Mouse (Mus musculus): ENCODE measurements around the gene Klrb1b. TPM values are rescaled to one million over a fixed set of nuclear protein-coding genes. Genes with fewer than 3 reads are reported as not detected.
"Not testable (repeated sequence)": the region's sequence is repeated elsewhere in the genome, so short reads cannot be mapped to it uniquely, and the experiment has no call there.

The Klrb1b gene
- polyA plus RNA-seq, 1 experiment from 2014 or later, result not detected

GRCm38 (mm10) chr6:128798772-128799143 lies 27.4 kb downstream of the Klrb1b start:
- ATAC-seq (ENCODE audit: low FRiP score) (peak; percentile 51), DNase-seq (ENCODE audit: low spot score) (peak; percentile 89)
- WGBS, result 1% methylated on average over 20 of the region's 20 CpGs
- H3K36me3 ChIP-seq (ENCODE audit: control insufficient read depth, insufficient read depth, low read length); H3K27me3 ChIP-seq (ENCODE audit: control insufficient read depth, insufficient read depth, low read length); H3K4me1 ChIP-seq (replicated peaks; ENCODE audit: control insufficient read depth, insufficient read depth, low read length); H3K9me3 ChIP-seq (ENCODE audit: control insufficient read depth, low read length): not testable (repeated sequence)
- Histone ChIP-seq H3K4me2 (replicated peaks; ENCODE audit: low read depth, low read length) (peak overlapping the region; percentile 37), H3K9ac (ENCODE audit: low read depth, low read length) (peak overlapping the region; percentile 64), H3K27ac (ENCODE audit: low read depth, low read length) (0 out of 2 replicates have a peak overlapping the region, but pooled peaks have one; percentile 24), H3K4me3 (ENCODE audit: low read depth, low read length) (peak overlapping the region; percentile 61)

- Histone ChIP-seq H3K36me3 (ENCODE audit: control insufficient read depth, insufficient read depth, low read length) (no peaks in the 10 kb centered on the region), H3K4me1 (replicated peaks; ENCODE audit: control insufficient read depth, insufficient read depth, low read length) (no peaks in the 10 kb centered on the region), H3K4me2 (replicated peaks; ENCODE audit: low read depth, low read length) (peak overlapping the region; percentile 48), H3K9ac (ENCODE audit: low read depth, low read length) (0 out of 2 replicates have a peak overlapping the region, but pooled peaks have one; percentile 21), H3K4me3 (ENCODE audit: low read depth, low read length) (peak overlapping the region; percentile 61), H3K27ac (ENCODE audit: low read depth, low read length) (no peak overlapping the region), H3K9me3 (ENCODE audit: control insufficient read depth, low read length) (no peaks in the 10 kb centered on the region), H3K27me3 (ENCODE audit: control insufficient read depth, insufficient read depth, low read length) (no peaks in the 10 kb centered on the region)
- ATAC-seq (ENCODE audit: low FRiP score) (no peak), DNase-seq (ENCODE audit: low spot score) (peak; percentile 52)
- WGBS, result 9% methylated on average over 15 of the region's 15 CpGs
These were observed 28.0 kb downstream of the Klrb1b start for GRCm38 (mm10) chr6:128797936-128798771.

GRCm38 (mm10) chr6:128797185-128797905 lies 28.8 kb downstream of the Klrb1b start:
- Histone ChIP-seq H3K4me1 (replicated peaks; ENCODE audit: control insufficient read depth, insufficient read depth, low read length) (no peaks in the 10 kb centered on the region), H3K27me3 (ENCODE audit: control insufficient read depth, insufficient read depth, low read length) (no peaks in the 10 kb centered on the region), H3K4me3 (ENCODE audit: low read depth, low read length) (0 out of 2 replicates have a peak overlapping the region, but pooled peaks have one; percentile 61), H3K4me2 (replicated peaks; ENCODE audit: low read depth, low read length) (peak overlapping the region; percentile 48; the same call in 1 of the 2 replicates), H3K9ac (ENCODE audit: low read depth, low read length) (no peak overlapping the region), H3K9me3 (ENCODE audit: control insufficient read depth, low read length) (no peaks in the 10 kb centered on the region), H3K36me3 (ENCODE audit: control insufficient read depth, insufficient read depth, low read length) (no peaks in the 10 kb centered on the region), H3K27ac (ENCODE audit: low read depth, low read length) (no peak overlapping the region)
- DNase-seq (ENCODE audit: low spot score) (no peak), ATAC-seq (ENCODE audit: low FRiP score) (no peak)
- WGBS, result 83% methylated on average over 12 of the region's 12 CpGs

- Histone ChIP-seq H3K9ac (ENCODE audit: low read depth, low read length) (no peak overlapping the region), H3K4me2 (replicated peaks; ENCODE audit: low read depth, low read length) (no peak overlapping the region), H3K36me3 (ENCODE audit: control insufficient read depth, insufficient read depth, low read length) (no peaks in the 10 kb centered on the region), H3K4me1 (replicated peaks; ENCODE audit: control insufficient read depth, insufficient read depth, low read length) (no peaks in the 10 kb centered on the region), H3K27me3 (ENCODE audit: control insufficient read depth, insufficient read depth, low read length) (no peaks in the 10 kb centered on the region), H3K27ac (ENCODE audit: low read depth, low read length) (no peak overlapping the region), H3K9me3 (ENCODE audit: control insufficient read depth, low read length) (no peaks in the 10 kb centered on the region), H3K4me3 (ENCODE audit: low read depth, low read length) (no peak overlapping the region)
- ATAC-seq (ENCODE audit: low FRiP score) (no peak), DNase-seq (ENCODE audit: low spot score) (no peak)
- WGBS, result 75% methylated on average over 8 of the region's 8 CpGs
These were observed 29.7 kb downstream of the Klrb1b start for GRCm38 (mm10) chr6:128796321-128796955.

GRCm38 (mm10) chr6:128793734-128794133 lies 32.4 kb downstream of the Klrb1b start:
- ATAC-seq (ENCODE audit: low FRiP score), result no peak
- H3K36me3 ChIP-seq (ENCODE audit: control insufficient read depth, insufficient read depth, low read length), result no peaks in the 10 kb centered on the region

GRCm38 (mm10) chr6:128790491-128790994 lies 35.6 kb downstream of the Klrb1b start:
- WGBS, result 86% methylated on average over 4 of the region's 4 CpGs
- not testable (repeated sequence) for H3K36me3 ChIP-seq (ENCODE audit: control insufficient read depth, insufficient read depth, low read length); H3K9me3 ChIP-seq (ENCODE audit: control insufficient read depth, low read length); DNase-seq (ENCODE audit: low spot score); H3K4me2 ChIP-seq (replicated peaks; ENCODE audit: low read depth, low read length); H3K27ac ChIP-seq (ENCODE audit: low read depth, low read length); H3K9ac ChIP-seq (ENCODE audit: low read depth, low read length); H3K27me3 ChIP-seq (ENCODE audit: control insufficient read depth, insufficient read depth, low read length); ATAC-seq (ENCODE audit: low FRiP score); H3K4me1 ChIP-seq (replicated peaks; ENCODE audit: control insufficient read depth, insufficient read depth, low read length); H3K4me3 ChIP-seq (ENCODE audit: low read depth, low read length)

More at GRCm38 (mm10) chr6:128793734-128794133, 32.4 kb downstream of the Klrb1b start:
- no peak overlapping the region for H3K9ac ChIP-seq (ENCODE audit: low read depth, low read length)
- no peaks in the 10 kb centered on the region for H3K4me1 ChIP-seq (replicated peaks; ENCODE audit: control insufficient read depth, insufficient read depth, low read length)
- H3K4me3 ChIP-seq (ENCODE audit: low read depth, low read length), result no peak overlapping the region
- WGBS, result 62% methylated on average over 6 of the region's 6 CpGs
- H3K27ac ChIP-seq (ENCODE audit: low read depth, low read length), result no peak overlapping the region
- DNase-seq (ENCODE audit: low spot score), result no peak
- no peaks in the 10 kb centered on the region for H3K9me3 ChIP-seq (ENCODE audit: control insufficient read depth, low read length)
- no peaks in the 10 kb centered on the region for H3K27me3 ChIP-seq (ENCODE audit: control insufficient read depth, insufficient read depth, low read length)
- no peak overlapping the region for H3K4me2 ChIP-seq (replicated peaks; ENCODE audit: low read depth, low read length)

- Histone ChIP-seq H3K27me3 (ENCODE audit: control insufficient read depth, insufficient read depth, low read length) (no peaks in the 10 kb centered on the region), H3K36me3 (ENCODE audit: control insufficient read depth, insufficient read depth, low read length) (no peaks in the 10 kb centered on the region), H3K4me1 (replicated peaks; ENCODE audit: control insufficient read depth, insufficient read depth, low read length) (no peaks in the 10 kb centered on the region), H3K4me3 (ENCODE audit: low read depth, low read length) (no peak within 1 kb of the TSS), H3K4me2 (replicated peaks; ENCODE audit: low read depth, low read length) (no peak within 1 kb of the TSS), H3K27ac (ENCODE audit: low read depth, low read length) (no peak within 1 kb of the TSS), H3K9me3 (ENCODE audit: control insufficient read depth, low read length) (no peaks in the 10 kb centered on the region), H3K9ac (ENCODE audit: low read depth, low read length) (no peak within 1 kb of the TSS)
- ATAC-seq (ENCODE audit: low FRiP score), result no peak
- DNase-seq (ENCODE audit: low spot score), result no peak
- 91% methylated on average over 2 of the region's 2 CpGs for WGBS
These were observed 37.0 kb downstream of the Klrb1b start, which contains the start of gene Klrb1c for GRCm38 (mm10) chr6:128789115-128789514. Gene Klrb1c (minus strand): TSS chr6:128789215.

GRCm38 (mm10) chr6:128788517-128788916 lies 37.6 kb downstream of the Klrb1b start:
- 82% methylated on average over 1 of the region's 1 CpGs for WGBS
- no peak overlapping the region for H3K4me2 ChIP-seq (replicated peaks; ENCODE audit: low read depth, low read length)

More at GRCm38 (mm10) chr6:128788517-128788916, 37.6 kb downstream of the Klrb1b start:
- no peak overlapping the region for H3K9ac ChIP-seq (ENCODE audit: low read depth, low read length)
- no peaks in the 10 kb centered on the region for H3K9me3 ChIP-seq (ENCODE audit: control insufficient read depth, low read length)
- no peak overlapping the region for H3K27ac ChIP-seq (ENCODE audit: low read depth, low read length)
- no peak for DNase-seq (ENCODE audit: low spot score)
- no peaks in the 10 kb centered on the region for H3K4me1 ChIP-seq (replicated peaks; ENCODE audit: control insufficient read depth, insufficient read depth, low read length)
- H3K27me3 ChIP-seq (ENCODE audit: control insufficient read depth, insufficient read depth, low read length), result no peaks in the 10 kb centered on the region
- no peak overlapping the region for H3K4me3 ChIP-seq (ENCODE audit: low read depth, low read length)
- no peak for ATAC-seq (ENCODE audit: low FRiP score)
- H3K36me3 ChIP-seq (ENCODE audit: control insufficient read depth, insufficient read depth, low read length), result no peaks in the 10 kb centered on the region
